Mouse (Mus musculus): ENCODE measurements at regions not wholly inside any gene's neighbourhood (a gene's known extent, or its start where the extent isn't known, plus 50 kb on each side); places are given as distances from the start of the nearest gene placed in this dataset.

DNA sequence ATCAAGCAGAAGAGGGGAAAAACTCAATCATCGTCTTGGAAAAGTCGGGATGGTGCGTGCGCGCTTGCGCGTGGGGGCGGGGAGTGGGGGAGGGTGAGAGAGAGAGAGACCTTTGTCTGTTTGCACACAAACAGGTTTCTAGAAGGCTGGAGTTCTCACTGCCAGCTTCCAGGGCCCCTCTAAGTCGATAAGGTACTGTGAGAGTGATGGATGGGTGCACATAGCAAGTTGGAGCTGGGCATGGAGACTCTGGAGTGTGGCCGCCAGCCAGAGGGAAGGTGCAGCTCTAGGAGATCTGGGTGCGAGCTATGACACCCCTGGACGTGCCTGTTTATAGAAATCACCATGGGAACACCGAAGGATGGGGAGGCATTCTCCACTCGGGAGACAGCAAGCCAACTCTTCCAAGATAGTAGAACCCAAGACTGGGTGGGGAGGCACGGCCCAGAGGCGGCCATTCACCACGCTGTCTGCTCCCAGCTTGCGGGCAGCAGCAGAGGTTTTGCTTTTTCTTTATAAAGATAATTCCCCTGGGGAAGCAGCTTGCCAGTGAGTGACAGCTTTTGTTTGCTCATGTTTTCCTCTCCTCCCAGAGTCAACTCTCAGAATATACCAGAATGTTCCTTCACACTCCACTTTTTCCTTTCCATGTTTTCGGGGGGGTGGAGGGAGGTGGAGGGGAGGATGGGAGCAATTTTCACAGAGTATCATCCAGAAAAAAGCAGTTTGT lies 128.0 kb upstream of the Zfp703 start (continued):
- TF ChIP-seq USF1 (IDR thresholded peaks at IDR 0.05; ENCODE audit: low read depth, low read length), result no peak

DNA sequence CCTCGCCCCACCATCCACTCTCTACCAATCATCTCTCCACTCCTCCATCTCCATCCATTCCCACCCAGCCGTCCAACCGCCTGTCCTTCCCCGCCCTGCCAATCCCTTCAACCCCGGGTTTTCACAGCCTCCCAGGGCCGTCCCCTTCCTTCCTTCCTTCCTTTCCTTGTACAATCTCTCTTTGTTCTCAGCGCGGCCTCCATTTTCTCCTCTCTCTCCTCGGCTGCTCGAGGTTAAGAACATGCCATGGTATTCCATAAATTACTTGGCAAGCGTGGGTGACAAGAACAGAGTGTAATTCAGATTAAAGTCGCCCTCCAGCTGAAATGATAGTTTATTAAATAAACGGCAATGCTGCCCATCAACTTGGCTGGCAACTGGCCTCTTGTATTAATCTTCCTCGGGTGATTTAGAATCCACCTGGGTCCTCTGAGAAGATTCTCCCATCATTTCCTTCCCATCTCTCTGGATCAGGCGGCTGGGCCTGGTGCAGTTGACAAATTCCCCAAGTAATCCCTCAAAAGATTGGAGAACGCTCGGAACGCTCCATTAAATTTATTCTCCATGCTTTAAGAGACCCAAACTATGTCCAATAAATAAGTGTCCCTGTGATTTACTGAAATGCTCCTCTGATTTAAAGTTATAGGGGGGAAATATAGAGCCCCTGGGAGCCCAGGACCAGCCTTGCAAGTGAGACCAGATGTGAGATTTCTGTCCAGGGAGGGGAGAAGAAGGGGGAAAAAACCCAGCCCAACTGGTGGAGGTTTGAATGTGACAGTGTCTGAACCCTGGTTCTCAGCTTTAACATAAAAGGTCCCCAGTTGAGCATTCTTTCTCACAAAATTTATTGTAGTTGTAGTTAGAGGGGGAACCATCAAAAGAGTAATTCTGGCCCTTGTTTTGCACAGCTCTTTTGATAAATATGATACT lies 125.0 kb upstream of the Zfp703 start:
- Histone ChIP-seq H3K4me2 (ENCODE audit: insufficient read depth, low read depth, poor library complexity, severe bottlenecking) (no peak overlapping the region), H3K27ac (ENCODE audit: insufficient read depth, low read depth) (no peak overlapping the region), H3K27me3 (replicated peaks) (no peaks in the 10 kb centered on the region), H3K79me2 (replicated peaks; ENCODE audit: control insufficient read depth, extremely low read depth, insufficient read depth, poor library complexity, severe bottlenecking) (no peaks in the 10 kb centered on the region), H3K36me3 (replicated peaks in 1 of 2; ENCODE audit: control insufficient read depth in 1 of 2, insufficient read depth in 1 of 2, low read length in 1 of 2) (no peaks in the 10 kb centered on the region), H3K4me3 (replicated peaks in 1 of 3; ENCODE audit: low read depth in 2 of 3, low read length in 2 of 3, poor library complexity in 1 of 3) (no peak overlapping the region), H3K9me3 (replicated peaks; ENCODE audit: low read length) (no peaks in the 10 kb centered on the region), H3K4me1 (ENCODE audit: control insufficient read depth in 1 of 2, insufficient read depth in 2 of 2) (peaks cover 14 to 49% of the 10 kb centered on the region in 2 experiments), H3K9ac (ENCODE audit: insufficient read depth, low read depth) (no peak overlapping the region)
- DNase-seq (ENCODE audit: extremely low read depth), result no peak
- dilution Hi-C loops (cut with MboI; ENCODE audit: extremely low pct_ligation_motif_present, extremely low pct_unique_long_range_greater_than_20kb, low sequenced_read_pairs) (no loop called here), in situ Hi-C loops (cut with MboI; ENCODE audit: low pct_ligation_motif_present, low pct_unique_long_range_greater_than_20kb, low sequenced_read_pairs) (loop anchor here (10.0 kb wide), 1 partner anchor 103 kb away; no protein-coding TSS in a partner anchor)
- TF ChIP-seq KAT2A (IDR thresholded peaks at IDR 0.05; ENCODE audit: insufficient replicate concordance, low read length) (no peak), ZMIZ1 (IDR thresholded peaks at IDR 0.05; ENCODE audit: low read depth, low read length) (no peak)

DNA sequence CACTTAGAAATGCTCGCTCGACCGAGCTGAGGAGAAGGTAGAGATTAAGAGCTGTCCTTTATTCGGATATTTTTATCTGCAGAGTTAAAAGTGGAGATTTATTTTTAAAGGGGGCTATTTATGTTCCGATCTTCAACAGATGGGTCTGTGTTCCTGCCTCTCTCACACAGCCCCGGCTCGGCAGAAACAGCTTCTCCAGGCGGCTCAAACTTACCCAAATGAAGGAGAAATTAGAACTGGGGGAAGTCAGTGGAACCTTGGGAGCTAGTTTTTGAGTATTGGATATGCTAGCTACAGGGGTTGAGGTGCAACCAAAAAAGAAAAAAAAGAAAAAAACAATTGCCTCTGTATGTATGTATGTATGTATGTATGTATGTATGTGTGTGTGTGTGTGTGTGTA lies 124.2 kb upstream of the Zfp703 start:
- H3K9me3 ChIP-seq (replicated peaks; ENCODE audit: low read length), result no peaks in the 10 kb centered on the region

DNA sequence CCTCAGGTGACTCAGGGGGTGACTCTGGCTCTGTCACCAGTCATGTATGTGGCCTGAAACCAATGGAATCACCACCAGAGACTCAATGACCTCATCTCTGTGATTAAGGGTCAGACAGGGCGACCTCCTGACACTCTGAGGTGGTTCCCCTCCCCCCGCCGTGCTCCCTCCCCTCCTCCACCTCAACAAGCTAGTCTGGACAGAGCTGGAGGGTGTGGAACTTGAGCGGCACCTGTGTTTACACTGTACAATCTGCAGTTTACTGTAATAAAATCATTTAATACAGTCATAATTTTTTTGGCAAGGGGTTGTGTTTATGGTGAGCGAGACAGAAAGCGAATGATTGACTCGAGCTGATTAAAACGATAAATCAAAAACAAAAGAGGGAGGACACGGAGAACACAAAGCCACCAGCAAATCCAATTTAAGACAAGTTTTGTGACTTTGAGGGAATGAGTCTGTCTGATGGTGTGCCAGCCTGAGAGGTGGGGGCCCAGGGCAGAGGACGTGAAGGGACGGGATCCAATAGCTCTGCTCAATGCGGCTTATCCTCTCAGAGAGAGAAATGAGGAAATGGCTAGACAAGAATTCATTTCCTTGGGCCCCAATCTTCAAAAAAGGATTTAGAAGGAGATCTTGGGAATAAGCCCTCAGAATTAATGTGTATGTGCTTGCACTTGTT lies 122.4 kb upstream of the Zfp703 start:
- Histone ChIP-seq H3K4me3 (replicated peaks in 1 of 3; ENCODE audit: low read depth in 2 of 3, low read length in 2 of 3, poor library complexity in 1 of 3) (no peak overlapping the region), H3K4me1 (ENCODE audit: control insufficient read depth in 1 of 2, insufficient read depth in 2 of 2) (peaks cover 2 to 31% of the 10 kb centered on the region in 2 experiments; a peak in 3 of 4 replicates), H3K9me3 (replicated peaks; ENCODE audit: low read length) (no peaks in the 10 kb centered on the region), H3K27me3 (replicated peaks) (no peaks in the 10 kb centered on the region), H3K27ac (ENCODE audit: insufficient read depth, low read depth) (no peak overlapping the region), H3K4me2 (ENCODE audit: insufficient read depth, low read depth, poor library complexity, severe bottlenecking) (no peak overlapping the region), H3K79me2 (replicated peaks; ENCODE audit: control insufficient read depth, extremely low read depth, insufficient read depth, poor library complexity, severe bottlenecking) (no peaks in the 10 kb centered on the region), H3K36me3 (replicated peaks in 1 of 2; ENCODE audit: control insufficient read depth in 1 of 2, insufficient read depth in 1 of 2, low read length in 1 of 2) (no peaks in the 10 kb centered on the region), H3K9ac (ENCODE audit: insufficient read depth, low read depth) (no peak overlapping the region)
- in situ Hi-C loops (cut with MboI; ENCODE audit: low pct_ligation_motif_present, low pct_unique_long_range_greater_than_20kb, low sequenced_read_pairs) (loop anchor here (10.0 kb wide), 1 partner anchor 100 kb away; no protein-coding TSS in a partner anchor), dilution Hi-C loops (cut with MboI; ENCODE audit: extremely low pct_ligation_motif_present, extremely low pct_unique_long_range_greater_than_20kb, low sequenced_read_pairs) (no loop called here)
- DNase-seq (ENCODE audit: extremely low read depth), result no peak
- no peak for TF ChIP-seq TBP (conservative IDR thresholded peaks at IDR 0.05; ENCODE audit: low read depth, low read length)
- no peak for TF ChIP-seq HCFC1 (IDR thresholded peaks at IDR 0.05; ENCODE audit: low read depth, low read length)
- no peak for TF ChIP-seq CHD1 (IDR thresholded peaks at IDR 0.05; ENCODE audit: low read depth, low read length)
- no peak for TF ChIP-seq EP300 (IDR thresholded peaks at IDR 0.05; ENCODE audit: low read length)

More for the DNA sequence above, 124.2 kb upstream of the Zfp703 start:
- dilution Hi-C loops (cut with MboI; ENCODE audit: extremely low pct_ligation_motif_present, extremely low pct_unique_long_range_greater_than_20kb, low sequenced_read_pairs) (no loop called here), in situ Hi-C loops (cut with MboI; ENCODE audit: low pct_ligation_motif_present, low pct_unique_long_range_greater_than_20kb, low sequenced_read_pairs) (loop anchor here (10.0 kb wide), 1 partner anchor 102 kb away; no protein-coding TSS in a partner anchor)
- TF ChIP-seq ZNF384 (IDR thresholded peaks at IDR 0.05; ENCODE audit: low read depth, low read length) (no peak), MXI1 (IDR thresholded peaks at IDR 0.05; ENCODE audit: low read depth, low read length) (no peak), TBP (conservative IDR thresholded peaks at IDR 0.05; ENCODE audit: low read depth, low read length) (no peak), ELF1 (IDR thresholded peaks at IDR 0.05; ENCODE audit: low read depth, low read length) (no peak)
- DNase-seq (ENCODE audit: extremely low read depth), result no peak
- Histone ChIP-seq H3K27me3 (replicated peaks) (no peaks in the 10 kb centered on the region), H3K4me1 (ENCODE audit: control insufficient read depth in 1 of 2, insufficient read depth in 2 of 2) (peaks cover 8 to 41% of the 10 kb centered on the region in 2 experiments), H3K4me3 (replicated peaks in 1 of 3; ENCODE audit: low read depth in 2 of 3, low read length in 2 of 3, poor library complexity in 1 of 3) (no peak overlapping the region), H3K9ac (ENCODE audit: insufficient read depth, low read depth) (no peak overlapping the region), H3K36me3 (replicated peaks in 1 of 2; ENCODE audit: control insufficient read depth in 1 of 2, insufficient read depth in 1 of 2, low read length in 1 of 2) (no peaks in the 10 kb centered on the region), H3K4me2 (ENCODE audit: insufficient read depth, low read depth, poor library complexity, severe bottlenecking) (no peak overlapping the region), H3K27ac (ENCODE audit: insufficient read depth, low read depth) (no peak overlapping the region), H3K79me2 (replicated peaks; ENCODE audit: control insufficient read depth, extremely low read depth, insufficient read depth, poor library complexity, severe bottlenecking) (no peaks in the 10 kb centered on the region)
